In genomic region chr9:57789733-57790132, GRCm38 (mm10) we compare ENCODE assay signal across 13 mouse cellular contexts.
"Had no signal": no experiment of that assay in that cellular context is flagged by ENCODE, and none has a peak within 500 bp of the region (broad histone marks: within the 10 kb centered on the region; RNA-seq: fewer than 3 reads in every experiment).

No protein-coding gene starts in this region.

- H3K36me3 ChIP-seq: intestine, embryonic 15.5 days had no signal

- H3K4me2 ChIP-seq: intestine, embryonic 15.5 days; kidney, embryonic 15.5 days; midbrain, embryonic 12.5 days had no signal

- DNase-seq: kidney, adult 18-20 months; kidney, postnatal 14 days; lung, adult 2 months; lung, postnatal 36 days; right cerebral cortex, postnatal 25 days had no signal

- H3K27ac ChIP-seq: intestine, embryonic 15.5 days; kidney, embryonic 15.5 days; limb, embryonic 10.5 days; liver, embryonic 14.5 days; midbrain, embryonic 12.5 days; stomach, postnatal 0 days had no signal

- H3K4me3 ChIP-seq: intestine, embryonic 15.5 days; kidney, embryonic 15.5 days; limb, embryonic 10.5 days; midbrain, embryonic 12.5 days had no signal

- H3K9ac ChIP-seq: intestine, embryonic 15.5 days; kidney, embryonic 15.5 days; liver, embryonic 14.5 days; midbrain, embryonic 12.5 days had no signal

- ATAC-seq: intestine, embryonic 15.5 days; lung, postnatal 0 days; midbrain, embryonic 16.5 days had no signal

- H3K4me1 ChIP-seq: intestine, embryonic 15.5 days; kidney, embryonic 15.5 days; limb, embryonic 10.5 days; midbrain, embryonic 12.5 days had no signal

- H3K9me3 ChIP-seq: intestine, embryonic 15.5 days; kidney, embryonic 15.5 days; limb, embryonic 10.5 days; midbrain, embryonic 12.5 days had no signal

- H3K27me3 ChIP-seq: intestine, embryonic 15.5 days; kidney, embryonic 15.5 days; midbrain, embryonic 12.5 days had no signal
